Comparison of ENCODE assay signal across 13 mouse cellular contexts in the genomic region with DNA sequence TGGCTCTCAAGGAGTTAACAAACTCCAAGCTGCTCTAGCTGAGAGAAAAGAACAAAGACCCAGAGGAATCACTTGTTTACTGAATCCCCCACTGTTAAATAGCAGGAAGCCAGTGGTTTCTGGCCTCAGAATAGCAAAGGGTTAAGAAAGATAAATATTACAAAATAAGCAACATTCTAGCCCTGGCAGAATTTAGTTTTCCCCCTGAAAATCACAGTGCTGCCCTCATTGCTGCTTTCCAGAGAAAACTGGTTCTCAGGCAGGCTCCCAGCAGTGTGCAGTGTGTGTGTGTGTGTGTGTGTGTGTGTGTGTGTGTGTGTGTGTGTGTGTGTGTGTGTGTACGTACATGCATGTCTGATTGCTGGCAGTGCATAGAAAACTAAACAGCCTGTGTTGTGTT. TPM values are rescaled to one million over a fixed set of nuclear protein-coding genes. Genes with fewer than 3 reads are reported as not detected.
A peak's percentile ranks its signal among the peaks of the same experiment; 100 is the strongest.
DNase-seq lines count a peak whose midpoint lies in the region; ATAC-seq and TF ChIP-seq lines count a peak whose summit lies in the region.
"Had no signal": no experiment of that assay in that cellular context is flagged by ENCODE, and none has a peak within 500 bp of the region (broad histone marks: within the 10 kb centered on the region; RNA-seq: fewer than 3 reads in every experiment).

No protein-coding gene starts in this region.

- no peak overlapping the region for H3K4me2 ChIP-seq in hindbrain, embryonic 12.5 days (replicated peaks)
- no peak overlapping the region for H3K4me2 ChIP-seq in hindbrain, embryonic 11.5 days (replicated peaks; ENCODE audit: low read depth, low read length)
- no peak overlapping the region for H3K4me2 ChIP-seq in midbrain, embryonic 11.5 days
- H3K4me2 ChIP-seq in forebrain, postnatal 0 days (ENCODE audit: low read depth), result no peak overlapping the region
- no peak overlapping the region for H3K4me2 ChIP-seq in midbrain, embryonic 15.5 days

- intact Hi-C loops in left cerebral cortex, adult 2 months (cut with DNase I), result no loop called here

- no peaks in the 10 kb centered on the region for H3K27me3 ChIP-seq in hindbrain, embryonic 12.5 days
- H3K27me3 ChIP-seq in hindbrain, embryonic 11.5 days (ENCODE audit: control insufficient read depth, insufficient read depth, low read length), result no peaks in the 10 kb centered on the region
- H3K27me3 ChIP-seq in midbrain, embryonic 10.5 days (ENCODE audit: low read depth, poor library complexity, severe bottlenecking), result no peaks in the 10 kb centered on the region
- H3K27me3 ChIP-seq in midbrain, embryonic 11.5 days (ENCODE audit: control insufficient read depth, insufficient read depth, low read length), result no peaks in the 10 kb centered on the region
- H3K27me3 ChIP-seq in forebrain, postnatal 0 days (ENCODE audit: insufficient read depth, low read length), result no peaks in the 10 kb centered on the region
- no peaks in the 10 kb centered on the region for H3K27me3 ChIP-seq in midbrain, embryonic 15.5 days (replicated peaks)

- H3K36me3 ChIP-seq in hindbrain, embryonic 12.5 days, result peaks cover 76% of the 10 kb centered on the region
- peaks cover 3% of the 10 kb centered on the region; the same call in 1 of the 2 replicates for H3K36me3 ChIP-seq in hindbrain, embryonic 11.5 days (ENCODE audit: control insufficient read depth, insufficient read depth, low read length)
- H3K36me3 ChIP-seq in midbrain, embryonic 10.5 days, result peaks cover 93% of the 10 kb centered on the region
- peaks cover 7% of the 10 kb centered on the region; the same call in 1 of the 2 replicates for H3K36me3 ChIP-seq in midbrain, embryonic 11.5 days (ENCODE audit: control insufficient read depth, insufficient read depth, low read length)
- H3K36me3 ChIP-seq in forebrain, postnatal 0 days (ENCODE audit: insufficient read depth), result peaks cover 57% of the 10 kb centered on the region
- peaks cover 50% of the 10 kb centered on the region; the same call in 1 of the 2 replicates for H3K36me3 ChIP-seq in midbrain, embryonic 15.5 days (replicated peaks)

- DNase-seq in hindbrain, embryonic 11.5 days (ENCODE audit: low spot score), result no peak
- DNase-seq in midbrain, embryonic 10.5 days (ENCODE audit: low spot score), result no peak
- DNase-seq in midbrain, embryonic 11.5 days (ENCODE audit: low spot score, missing footprints), result no peak
- peak; percentile 27 for DNase-seq in forebrain, postnatal 0 days
- no peak for DNase-seq in left cerebral cortex, adult 2 months (ENCODE audit: extremely low spot score in 1 of 2, low spot score in 2 of 2)
- DNase-seq in cerebellum, postnatal 14 days, result no peak
- DNase-seq: adrenal gland, adult 8-10 months; kidney, adult 9 months; right cerebral cortex, postnatal 14 days; thymus, postnatal 4 days had no signal

- H3K27ac ChIP-seq in hindbrain, embryonic 12.5 days, result peak overlapping the region; percentile 23
- no peak overlapping the region for H3K27ac ChIP-seq in hindbrain, embryonic 11.5 days (ENCODE audit: low read depth, low read length)
- peak overlapping the region; percentile 13; the same call in 1 of the 2 replicates for H3K27ac ChIP-seq in midbrain, embryonic 10.5 days (replicated peaks)
- no peak overlapping the region for H3K27ac ChIP-seq in midbrain, embryonic 11.5 days (ENCODE audit: low read depth, low read length)
- 0 out of 2 replicates have a peak overlapping the region, but pooled peaks have one; percentile 35 for H3K27ac ChIP-seq in forebrain, postnatal 0 days (ENCODE audit: low read depth, low read length)
- H3K27ac ChIP-seq in midbrain, embryonic 15.5 days, result 0 out of 2 replicates have a peak overlapping the region, but pooled peaks have one; percentile 34
- no peak overlapping the region for H3K27ac ChIP-seq in left cerebral cortex, adult 2 months

- H3K9ac ChIP-seq in hindbrain, embryonic 12.5 days, result no peak overlapping the region
- no peak overlapping the region for H3K9ac ChIP-seq in hindbrain, embryonic 11.5 days (ENCODE audit: low read depth, low read length)
- H3K9ac ChIP-seq in midbrain, embryonic 11.5 days (ENCODE audit: low read length), result no peak overlapping the region
- H3K9ac ChIP-seq in forebrain, postnatal 0 days, result no peak overlapping the region
- no peak overlapping the region for H3K9ac ChIP-seq in midbrain, embryonic 15.5 days

- H3K4me3 ChIP-seq in hindbrain, embryonic 12.5 days, result no peak overlapping the region
- no peak overlapping the region for H3K4me3 ChIP-seq in hindbrain, embryonic 11.5 days (ENCODE audit: low read depth, low read length)
- H3K4me3 ChIP-seq in midbrain, embryonic 10.5 days, result no peak overlapping the region
- H3K4me3 ChIP-seq in midbrain, embryonic 11.5 days (ENCODE audit: low read depth, low read length), result no peak overlapping the region
- H3K4me3 ChIP-seq in forebrain, postnatal 0 days (ENCODE audit: low read depth, low read length), result no peak overlapping the region
- no peak overlapping the region for H3K4me3 ChIP-seq in midbrain, embryonic 15.5 days
- H3K4me3 ChIP-seq in left cerebral cortex, adult 2 months, result no peak overlapping the region

- no peaks in the 10 kb centered on the region for H3K9me3 ChIP-seq in hindbrain, embryonic 12.5 days (replicated peaks)
- H3K9me3 ChIP-seq in hindbrain, embryonic 11.5 days (ENCODE audit: control insufficient read depth, low read length), result no peaks in the 10 kb centered on the region
- H3K9me3 ChIP-seq in midbrain, embryonic 10.5 days (replicated peaks), result no peaks in the 10 kb centered on the region
- no peaks in the 10 kb centered on the region for H3K9me3 ChIP-seq in midbrain, embryonic 11.5 days (ENCODE audit: control insufficient read depth, low read length)
- H3K9me3 ChIP-seq in forebrain, postnatal 0 days (ENCODE audit: low read length), result no peaks in the 10 kb centered on the region
- H3K9me3 ChIP-seq in midbrain, embryonic 15.5 days, result no peaks in the 10 kb centered on the region

- no peak for TF ChIP-seq CTCF in forebrain, postnatal 0 days (IDR thresholded peaks at IDR 0.05; ENCODE audit: low read depth)
- TF ChIP-seq CTCF in left cerebral cortex, adult 2 months (IDR thresholded peaks at IDR 0.05), result no peak

- 57% methylated on average over 1 of the region's 1 CpGs for WGBS in hindbrain, embryonic 12.5 days
- WGBS in hindbrain, embryonic 11.5 days, result 64% methylated on average over 1 of the region's 1 CpGs
- 71% methylated on average over 1 of the region's 1 CpGs for WGBS in midbrain, embryonic 10.5 days
- 50% methylated on average over 1 of the region's 1 CpGs for WGBS in midbrain, embryonic 11.5 days
- WGBS in forebrain, postnatal 0 days, result 44% methylated on average over 1 of the region's 1 CpGs
- 60% methylated on average over 1 of the region's 1 CpGs for WGBS in midbrain, embryonic 15.5 days

- no peak for ATAC-seq in hindbrain, embryonic 12.5 days (ENCODE audit: low FRiP score)
- ATAC-seq in hindbrain, embryonic 11.5 days (ENCODE audit: low FRiP score), result no peak
- no peak for ATAC-seq in midbrain, embryonic 11.5 days (ENCODE audit: low FRiP score)
- peak; percentile 70 for ATAC-seq in forebrain, postnatal 0 days
- ATAC-seq in midbrain, embryonic 15.5 days (replicated peaks), result peak; percentile 43; the same call in 1 of the 2 replicates
- ATAC-seq: CD4-positive, CD25-positive, alpha-beta regulatory T cell, adult 4 months had no signal

- H3K4me1 ChIP-seq in hindbrain, embryonic 12.5 days, result no peaks in the 10 kb centered on the region
- no peaks in the 10 kb centered on the region for H3K4me1 ChIP-seq in hindbrain, embryonic 11.5 days (replicated peaks; ENCODE audit: control insufficient read depth, insufficient read depth, low read length)
- peaks cover 10% of the 10 kb centered on the region; the same call in 1 of the 2 replicates for H3K4me1 ChIP-seq in midbrain, embryonic 10.5 days
- H3K4me1 ChIP-seq in midbrain, embryonic 11.5 days (ENCODE audit: control insufficient read depth, insufficient read depth, low read length), result no peaks in the 10 kb centered on the region
- no peaks in the 10 kb centered on the region for H3K4me1 ChIP-seq in forebrain, postnatal 0 days (ENCODE audit: insufficient read depth)
- no peaks in the 10 kb centered on the region for H3K4me1 ChIP-seq in midbrain, embryonic 15.5 days

RNA-seq across cellular contexts. Expression of a gene that starts 51.8 kb away (rescaled TPM):
- 113 and 120 TPM in 2 replicates for polyA plus RNA-seq in hindbrain, embryonic 12.5 days (2016; fragmentation: Nextera tagmentation; extraction: Ambion mirVana)
- polyA plus RNA-seq in hindbrain, embryonic 11.5 days (2014; fragmentation: Nextera tagmentation; extraction: Ambion mirVana), result 74.4 and 82.5 TPM in 2 replicates
- polyA plus RNA-seq in midbrain, embryonic 10.5 days (2016; fragmentation: Nextera tagmentation; extraction: Ambion mirVana), result 68.3 and 78.8 TPM in 2 replicates
- 65.6 and 70.8 TPM in 2 replicates for polyA plus RNA-seq in midbrain, embryonic 11.5 days (2014; fragmentation: Nextera tagmentation; extraction: Ambion mirVana)
- 50.5 and 61.2 TPM in 2 replicates for total RNA-seq in forebrain, postnatal 0 days (2014; rRNA removed)
- 35.2 and 50.7 TPM in 2 replicates for polyA plus RNA-seq in forebrain, postnatal 0 days (2015; fragmentation: Nextera tagmentation; extraction: Ambion mirVana)
- polyA plus RNA-seq in midbrain, embryonic 15.5 days (2015; fragmentation: Nextera tagmentation; extraction: Ambion mirVana), result 76.4 and 80.0 TPM in 2 replicates
- 100 to 1,000 TPM; 137 to 158 TPM for total RNA-seq in left cerebral cortex, adult 2 months (2021)

Comparison
In these comparisons a context has a peak if more than half of its experiments do, and no peak if none do; other contexts are left out.
1. ATAC-seq: peak in forebrain, postnatal 0 days (single experiment) and midbrain, embryonic 15.5 days (single experiment); none in hindbrain, embryonic 12.5 days (single experiment), hindbrain, embryonic 11.5 days (single experiment) and midbrain, embryonic 11.5 days (single experiment).
2. H3K27ac ChIP-seq: peak in hindbrain, embryonic 12.5 days (single experiment), midbrain, embryonic 10.5 days (single experiment), forebrain, postnatal 0 days (single experiment) and midbrain, embryonic 15.5 days (single experiment); none in hindbrain, embryonic 11.5 days (single experiment), midbrain, embryonic 11.5 days (single experiment) and left cerebral cortex, adult 2 months (single experiment).